Mouse (Mus musculus) layer of hippocampus, adult 9-11 months (tissue): ENCODE results near the gene Ppp1r14c.
"Not testable (repeated sequence)": the region's sequence is repeated elsewhere in the genome, so short reads cannot be mapped to it uniquely, and the experiment has no call there.

Experiments
- DNase-seq: peaks from one replicate; pipeline ENCODE4 v3.0.0; 2022

Ppp1r14c gene

GRCm38 (mm10) chr10:3476611-3477010 lies 110.8 kb downstream of the Ppp1r14c start:
- DNase-seq: no peak

- no peak for DNase-seq
Measured at GRCm38 (mm10) chr10:3479772-3480171, 113.9 kb downstream of the Ppp1r14c start.

GRCm38 (mm10) chr10:3490052-3490451 lies 124.2 kb downstream of the Ppp1r14c start:
- DNase-seq: no peak

GRCm38 (mm10) chr10:3496791-3497190 lies 130.9 kb downstream of the Ppp1r14c start:
- DNase-seq: peak; percentile 34

- DNase-seq: not testable (repeated sequence)
Measured at GRCm38 (mm10) chr10:3500846-3501245, 135.0 kb downstream of the Ppp1r14c start.

- peak; percentile 63 for DNase-seq
Measured at GRCm38 (mm10) chr10:3507484-3508221, 141.8 kb downstream of the Ppp1r14c start.

- no peak for DNase-seq
Measured at GRCm38 (mm10) chr10:3508222-3508588, 142.3 kb downstream of the Ppp1r14c start.

- no peak for DNase-seq
Measured at GRCm38 (mm10) chr10:3508746-3509145, 142.9 kb downstream of the Ppp1r14c start.

GRCm38 (mm10) chr10:3509663-3510277 lies 143.9 kb downstream of the Ppp1r14c start:
- no peak for DNase-seq

GRCm38 (mm10) chr10:3510486-3510885 lies 144.6 kb downstream of the Ppp1r14c start:
- no peak for DNase-seq

GRCm38 (mm10) chr10:3511401-3511800 lies 145.5 kb downstream of the Ppp1r14c start:
- DNase-seq: no peak

GRCm38 (mm10) chr10:3512620-3513305 lies 146.9 kb downstream of the Ppp1r14c start:
- no peak for DNase-seq

GRCm38 (mm10) chr10:3513947-3514346 lies 148.1 kb downstream of the Ppp1r14c start:
- DNase-seq: no peak
